Mouse (Mus musculus): ENCODE results near the gene Bcat1.
A peak's percentile ranks its signal among the peaks of the same experiment; 100 is the strongest.

Gene Bcat1

DNA sequence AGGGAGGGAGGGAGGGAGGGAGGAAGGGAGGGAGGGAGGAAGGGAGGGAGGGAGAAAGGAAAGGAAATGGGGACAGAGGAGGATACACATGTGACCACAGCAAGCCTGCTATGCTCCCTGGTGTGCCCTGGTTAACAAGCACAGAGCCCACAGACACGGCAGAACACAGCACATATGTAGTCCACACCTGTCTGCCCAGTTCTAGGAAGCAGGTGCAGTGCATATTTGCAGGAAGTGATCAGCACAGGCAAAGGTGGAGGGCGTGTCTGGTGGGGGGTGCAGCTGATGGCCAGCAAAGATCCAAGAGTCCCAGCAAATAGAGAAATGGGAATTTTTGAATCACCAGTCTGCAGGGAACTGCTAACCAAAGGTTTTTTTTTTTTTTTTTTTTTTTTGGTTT is 23.3 kb downstream of the Bcat1 start:
- DNase-seq: no peak

GRCm38 (mm10) chr6:145050899-145051298 is 25.1 kb downstream of the Bcat1 start:
- no peak for DNase-seq

DNA sequence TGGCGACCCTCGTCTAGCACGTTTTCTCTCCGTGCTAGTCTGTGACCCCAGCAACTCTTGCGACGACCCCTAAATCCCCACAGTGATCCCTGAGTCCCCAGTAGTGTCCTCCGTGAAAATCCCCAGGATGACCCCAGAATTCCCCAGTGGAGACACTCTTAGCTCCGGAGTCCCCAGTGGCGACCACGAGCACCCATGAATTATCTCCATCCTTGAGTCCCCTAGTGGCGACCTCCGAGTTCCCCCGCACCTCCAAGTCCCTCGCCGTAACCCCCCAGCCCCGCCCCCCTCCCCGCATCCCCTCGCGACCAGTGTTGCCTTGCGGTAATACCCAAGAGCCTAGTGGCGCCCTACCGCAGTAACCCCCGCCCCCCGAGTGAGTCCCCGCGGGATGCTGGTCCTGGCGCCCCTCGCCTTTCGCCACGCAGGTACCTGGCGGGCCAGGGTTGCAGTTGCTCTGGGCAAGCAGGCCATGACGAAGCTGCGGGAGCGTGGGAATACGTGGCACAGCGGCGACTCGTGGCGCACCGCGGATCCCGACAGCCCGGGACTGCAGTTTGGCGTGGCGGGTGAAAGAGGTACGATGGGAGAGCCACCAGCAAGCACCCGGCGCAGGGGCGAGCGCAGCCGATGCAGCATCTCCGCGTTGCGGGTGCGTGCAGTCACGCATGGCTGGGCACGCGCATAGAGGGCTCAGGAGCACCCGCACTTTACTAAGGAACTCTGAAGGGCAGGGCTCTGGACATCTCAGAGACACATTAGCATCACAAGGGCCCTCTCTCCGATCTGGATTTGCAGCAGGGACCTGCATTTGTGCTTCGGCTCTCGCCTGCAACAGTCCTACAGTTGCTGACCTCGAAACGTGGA is 27.6 kb downstream of the Bcat1 start:
- peak; percentile 25 to 44 for DNase-seq

DNA sequence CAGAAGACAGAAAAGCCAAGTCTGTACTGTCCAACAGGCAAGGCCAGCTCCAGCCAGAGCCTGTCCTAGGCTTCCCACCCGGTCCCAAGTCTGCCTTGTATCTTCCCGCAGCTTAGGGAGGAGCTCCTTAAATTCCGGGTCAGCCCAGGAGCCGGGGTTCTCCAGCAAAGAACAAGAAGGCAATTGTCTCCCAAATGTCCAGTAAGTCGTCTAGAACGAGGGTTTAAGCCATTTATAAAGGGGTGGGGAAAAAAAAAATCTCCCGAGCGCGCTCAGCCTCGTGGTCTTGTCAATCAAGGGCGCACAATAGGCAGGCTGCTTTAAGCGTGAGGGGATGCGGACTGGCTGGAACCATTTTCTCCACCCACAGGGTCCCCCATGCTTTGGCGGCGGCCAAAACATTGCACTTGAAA is 28.5 kb downstream of the Bcat1 start:
- DNase-seq: peak in 1 of 2 experiments; percentile 27

- no peak for DNase-seq
Measured at GRCm38 (mm10) chr6:145046266-145046890, 29.6 kb downstream of the Bcat1 start.

- no peak for DNase-seq
Measured at GRCm38 (mm10) chr6:145044916-145045574, 30.9 kb downstream of the Bcat1 start.

DNA sequence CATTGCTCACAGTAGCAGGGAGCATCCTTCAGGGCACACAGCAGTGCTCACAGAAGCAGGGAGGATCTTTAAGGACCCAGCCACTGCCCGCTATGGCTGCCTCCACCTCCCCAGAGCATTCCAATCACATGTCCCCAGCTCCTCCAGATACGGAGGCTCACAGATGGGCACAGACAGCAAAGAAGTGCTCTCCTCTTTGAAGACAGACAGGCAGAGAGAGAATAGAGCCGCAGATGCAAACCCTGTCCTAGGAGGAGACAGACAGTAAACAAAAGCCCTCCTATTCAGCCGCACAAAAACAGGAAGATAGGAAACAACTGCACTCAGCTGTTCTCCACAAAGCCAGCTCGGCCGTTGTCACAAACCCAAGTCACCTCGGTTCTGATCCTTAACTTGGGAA is 35.3 kb downstream of the Bcat1 start:
- no peak for DNase-seq

- no peak for DNase-seq
Measured at GRCm38 (mm10) chr6:145037626-145038025, 38.4 kb downstream of the Bcat1 start.

GRCm38 (mm10) chr6:145035412-145035811 is 40.6 kb downstream of the Bcat1 start:
- no peak for DNase-seq

DNA sequence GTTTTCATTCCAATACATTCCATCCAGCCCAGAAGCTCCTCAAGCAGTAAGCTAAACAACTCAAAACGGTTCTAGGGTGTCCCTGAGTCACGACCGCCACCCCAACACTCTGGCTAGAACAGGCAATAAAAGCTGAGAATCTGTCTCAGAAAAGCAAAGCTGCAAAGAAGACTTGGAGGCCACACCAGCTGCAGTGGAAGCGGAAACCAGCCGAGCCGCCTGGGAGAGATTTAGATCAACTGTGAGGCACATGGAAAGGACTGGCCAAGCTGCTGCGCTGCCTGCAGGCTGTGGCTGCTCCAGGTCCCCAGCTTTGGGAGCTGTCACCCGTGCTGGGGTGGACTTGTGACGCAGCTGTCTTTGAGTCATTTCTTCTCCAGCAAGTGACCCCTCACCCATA is 45.4 kb downstream of the Bcat1 start:
- peak; percentile 18 to 30 for DNase-seq

- DNase-seq: no peak
Measured at GRCm38 (mm10) chr6:145023990-145024389, 52.0 kb downstream of the Bcat1 start.

DNA sequence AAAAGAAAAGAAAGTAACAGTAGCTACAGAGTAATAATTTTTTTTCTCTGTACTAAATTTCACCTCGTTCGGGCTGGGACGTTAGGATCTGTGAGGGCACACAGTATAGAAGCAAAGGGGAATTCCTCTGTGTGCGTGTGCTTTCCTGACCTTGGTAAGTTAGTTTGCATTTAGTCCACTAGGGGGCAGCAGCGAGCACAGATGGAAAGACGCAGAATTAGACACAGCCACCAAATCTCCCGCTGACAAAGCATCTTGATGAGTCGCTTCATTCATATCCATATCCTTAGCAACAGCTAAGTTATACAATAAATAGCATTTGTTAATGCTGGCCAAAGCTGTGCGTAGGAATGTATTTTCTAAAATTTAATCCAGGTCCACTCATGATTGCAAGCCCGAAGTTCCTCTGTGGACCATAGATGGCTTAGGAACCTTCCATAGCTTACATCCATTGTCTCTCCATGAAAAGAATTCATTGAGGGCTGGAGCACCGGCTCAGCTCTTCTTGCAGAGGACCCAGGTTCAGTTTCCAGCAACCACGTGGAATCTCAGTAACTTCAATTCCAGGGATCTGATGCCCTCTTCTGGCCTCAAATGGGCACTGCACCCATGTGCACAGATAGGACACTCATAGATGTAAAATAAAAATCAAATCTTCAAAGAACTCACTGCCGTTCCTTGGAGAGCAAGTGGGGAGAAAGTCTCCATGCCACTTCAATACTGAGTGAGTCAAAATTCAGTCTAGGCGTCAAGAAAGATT is 52.8 kb downstream of the Bcat1 start:
- peak; percentile 50 to 59 for DNase-seq

- no peak for DNase-seq
Measured at GRCm38 (mm10) chr6:145022349-145022748, 53.6 kb downstream of the Bcat1 start.

DNA sequence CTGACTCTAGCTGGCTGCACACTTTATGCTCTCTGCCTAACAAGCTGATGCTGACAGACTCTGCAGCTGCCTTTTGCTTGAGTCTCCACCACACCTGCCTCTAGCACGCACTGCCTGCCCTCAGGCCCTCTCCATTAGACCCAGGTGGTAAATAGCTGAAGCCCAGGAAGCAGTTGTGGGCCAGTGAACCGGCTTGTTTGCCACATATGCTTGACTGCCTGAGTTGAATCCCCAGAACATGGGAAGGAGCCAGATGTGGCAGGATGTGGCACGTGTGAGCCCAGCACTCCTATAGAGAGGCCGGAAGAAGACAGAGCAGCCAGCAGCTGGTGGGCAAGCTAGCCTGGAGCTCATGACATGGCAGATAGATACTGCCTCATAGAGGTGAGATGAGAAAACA is 55.4 kb downstream of the Bcat1 start:
- peak; percentile 19 to 34 for DNase-seq

GRCm38 (mm10) chr6:145018295-145018694 is 57.7 kb downstream of the Bcat1 start:
- no peak for DNase-seq

DNA sequence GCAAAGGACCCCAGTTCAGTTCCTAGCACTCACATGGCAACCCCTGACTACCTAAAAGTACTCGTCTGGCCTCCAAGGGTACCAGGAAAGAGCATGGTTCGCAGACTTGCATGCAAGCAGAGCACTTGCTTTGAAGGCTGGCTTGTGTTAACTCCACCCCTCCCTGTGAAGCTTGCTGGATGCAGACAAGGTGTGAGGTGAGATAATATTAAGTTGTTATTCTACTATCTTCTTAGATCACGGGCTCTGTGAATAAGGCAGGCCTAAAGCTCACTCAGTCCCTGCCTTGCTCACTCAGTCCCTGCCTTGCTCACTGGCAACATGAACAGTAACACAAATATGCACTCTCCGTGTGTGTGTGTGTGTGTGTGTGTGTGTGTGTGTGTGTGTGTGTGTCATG is 58.5 kb downstream of the Bcat1 start:
- DNase-seq: no peak

DNA sequence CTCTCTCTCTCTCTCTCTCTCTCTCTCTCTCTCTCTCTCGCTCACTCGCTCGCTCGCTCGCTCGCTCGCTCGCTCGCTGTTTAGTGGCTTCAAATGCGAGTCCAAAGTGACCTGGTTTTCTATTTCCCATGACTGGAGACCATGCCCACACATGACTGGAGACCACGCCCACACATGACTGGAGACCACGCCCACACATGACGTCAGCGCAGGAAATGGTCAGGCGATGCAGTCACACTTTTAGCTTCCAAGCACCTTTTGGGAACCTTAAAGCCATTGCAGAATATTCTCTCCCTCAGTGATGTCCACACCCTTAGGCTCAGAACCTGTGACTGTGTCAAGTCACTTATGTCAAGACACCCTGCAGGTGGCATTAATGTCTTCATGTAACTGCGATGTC is 59.3 kb downstream of the Bcat1 start:
- no peak for DNase-seq

DNA sequence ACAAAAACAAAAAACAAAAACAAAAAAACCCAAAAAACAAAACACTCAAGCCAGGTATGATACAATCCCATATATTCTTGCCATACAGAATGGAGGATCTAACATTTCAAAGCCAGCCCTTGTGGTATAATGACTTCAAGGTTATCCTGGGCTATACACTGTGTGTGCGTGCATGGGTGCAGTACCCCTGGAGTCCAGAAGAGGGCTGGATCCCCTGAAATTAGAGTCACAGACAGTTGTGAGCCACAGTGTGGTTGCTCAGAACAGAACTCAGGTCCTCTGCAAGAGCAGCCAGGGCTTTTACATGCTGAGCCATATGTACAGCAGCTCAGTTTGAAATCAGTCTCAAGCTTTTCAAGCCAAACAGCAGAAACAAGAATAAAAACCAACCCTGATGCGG is 61.0 kb downstream of the Bcat1 start:
- peak; percentile 23 to 25 for DNase-seq

GRCm38 (mm10) chr6:145012699-145013098 is 63.3 kb downstream of the Bcat1 start:
- DNase-seq: peak; percentile 54 to 64

DNA sequence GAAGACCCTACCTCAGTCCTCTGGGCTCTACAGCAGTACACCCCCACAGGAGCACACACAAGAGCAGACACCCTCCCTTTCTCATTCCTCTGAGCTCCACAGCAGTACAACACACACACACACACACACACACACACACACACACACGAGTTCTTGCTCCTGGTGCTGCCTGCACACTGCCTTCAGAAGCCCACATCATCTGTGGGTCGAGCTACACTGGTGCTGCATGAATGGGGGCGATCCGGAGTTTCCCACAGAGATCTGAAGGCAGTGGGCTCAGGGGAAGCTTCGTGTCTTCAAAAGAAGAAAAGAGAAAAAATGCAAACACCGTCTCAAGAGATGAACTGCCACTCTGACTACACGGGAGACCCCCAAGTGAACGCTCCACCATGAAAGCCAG is 64.8 kb downstream of the Bcat1 start:
- no peak for DNase-seq

DNA sequence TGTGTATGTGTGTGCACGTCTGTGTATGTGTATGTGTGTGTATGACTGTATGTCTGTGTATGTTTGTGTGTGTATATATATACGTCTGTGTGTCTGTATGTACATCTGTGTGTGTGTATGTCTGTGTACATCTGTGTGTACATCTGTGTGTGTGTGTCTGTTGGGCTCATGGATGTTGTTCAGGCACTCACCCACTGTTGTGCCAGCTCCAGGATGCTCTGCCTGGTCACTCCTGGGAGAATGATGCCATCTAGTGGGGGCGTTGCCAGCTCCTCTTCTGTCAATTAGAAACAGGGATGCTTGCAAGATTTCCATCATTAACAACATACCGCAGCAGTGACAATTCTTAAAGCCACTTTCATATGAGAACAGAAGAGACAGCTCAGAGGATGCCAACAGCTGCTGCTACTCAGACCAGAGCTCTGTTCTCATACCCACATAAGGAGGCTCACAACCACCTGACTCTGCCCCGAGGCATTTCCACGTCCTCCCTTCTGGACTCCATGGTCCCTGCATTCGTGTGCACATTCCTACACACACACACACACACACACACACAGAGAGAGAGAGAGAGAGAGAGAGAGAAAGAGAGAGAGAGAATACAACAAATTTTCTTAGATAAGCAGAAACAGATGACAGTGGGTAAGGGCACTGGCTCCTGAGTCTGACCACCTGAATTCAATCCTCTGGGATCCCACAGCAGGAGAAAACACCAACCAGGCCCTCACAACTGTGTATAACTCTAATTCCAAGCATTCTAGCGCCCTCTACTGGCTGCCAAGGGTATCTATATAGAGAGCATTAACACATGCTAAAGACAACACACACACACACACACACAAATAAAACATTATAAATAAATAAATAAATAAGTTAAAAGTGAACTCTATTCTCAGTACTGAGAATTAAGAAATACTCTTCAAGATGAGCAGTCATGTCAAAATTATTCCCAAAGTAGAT is 65.8 kb downstream of the Bcat1 start:
- peak; percentile 55 to 56 for DNase-seq

GRCm38 (mm10) chr6:145003459-145003858 is 72.5 kb downstream of the Bcat1 start:
- DNase-seq: no peak
